Mouse (Mus musculus): ENCODE measurements at regions not wholly inside any gene's neighbourhood (a gene's known extent, or its start where the extent isn't known, plus 50 kb on each side); places are given as distances from the start of the nearest gene placed in this dataset.
A peak's percentile ranks its signal among the peaks of the same experiment; 100 is the strongest.

DNA sequence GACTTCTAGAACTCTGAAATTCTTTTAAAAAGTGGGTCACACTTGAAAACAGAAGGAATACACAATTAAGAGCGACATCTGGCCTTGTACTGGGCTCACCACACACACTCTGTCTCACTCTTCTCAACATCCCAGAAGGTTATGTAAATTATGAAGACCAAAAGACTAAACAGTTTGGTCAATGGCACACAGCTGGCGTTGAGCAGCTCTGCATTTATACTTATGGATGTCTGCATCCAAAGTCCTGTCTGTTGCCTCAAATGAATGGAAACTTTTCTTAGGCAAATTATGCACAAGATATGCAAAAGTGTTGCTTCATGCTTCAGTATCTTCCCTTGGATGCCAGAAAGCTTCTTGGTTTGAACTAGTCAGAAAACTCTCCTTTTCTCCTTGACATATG, 323.5 kb downstream of the Ppp3ca start:
- DNase-seq (ENCODE audit: inconsistent age in 2 of 2, low spot score in 1 of 2) = no peak

DNA sequence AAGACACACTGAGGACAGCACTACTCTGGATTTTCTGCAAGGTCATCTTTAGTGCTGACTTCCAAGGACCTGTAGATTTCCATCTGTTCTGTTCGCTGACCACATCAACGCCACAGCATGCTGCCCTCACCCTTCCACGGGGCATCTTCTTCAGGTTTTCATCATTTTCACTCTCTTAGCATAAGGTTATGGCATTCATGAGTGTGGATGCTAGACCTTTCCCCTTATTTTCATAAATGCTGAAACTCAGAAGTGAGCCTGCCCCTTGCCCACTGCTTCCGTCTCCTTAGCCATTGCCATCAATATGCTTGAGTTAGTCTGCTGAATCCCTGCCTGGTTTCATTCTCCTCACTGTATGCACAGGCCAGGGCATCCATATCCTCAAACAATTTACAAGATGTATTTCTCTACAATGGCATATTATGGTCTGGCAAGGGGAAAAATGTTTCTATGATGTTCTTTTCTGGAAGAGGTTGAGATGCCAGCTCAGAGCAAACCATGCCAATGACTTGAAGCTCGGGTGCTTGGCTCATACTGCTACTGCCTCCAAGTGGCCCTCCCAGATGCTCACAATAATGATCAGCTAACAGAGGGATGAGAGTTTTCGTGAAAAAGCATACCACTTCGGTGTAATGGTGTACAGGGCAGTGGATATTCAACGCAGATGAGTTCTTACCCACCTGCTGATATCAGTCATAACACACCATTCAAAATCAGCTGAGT, 324.6 kb downstream of the Ppp3ca start:
- peak; percentile 4 to 30 for DNase-seq (ENCODE audit: inconsistent age in 2 of 2, low spot score in 1 of 2)

DNA sequence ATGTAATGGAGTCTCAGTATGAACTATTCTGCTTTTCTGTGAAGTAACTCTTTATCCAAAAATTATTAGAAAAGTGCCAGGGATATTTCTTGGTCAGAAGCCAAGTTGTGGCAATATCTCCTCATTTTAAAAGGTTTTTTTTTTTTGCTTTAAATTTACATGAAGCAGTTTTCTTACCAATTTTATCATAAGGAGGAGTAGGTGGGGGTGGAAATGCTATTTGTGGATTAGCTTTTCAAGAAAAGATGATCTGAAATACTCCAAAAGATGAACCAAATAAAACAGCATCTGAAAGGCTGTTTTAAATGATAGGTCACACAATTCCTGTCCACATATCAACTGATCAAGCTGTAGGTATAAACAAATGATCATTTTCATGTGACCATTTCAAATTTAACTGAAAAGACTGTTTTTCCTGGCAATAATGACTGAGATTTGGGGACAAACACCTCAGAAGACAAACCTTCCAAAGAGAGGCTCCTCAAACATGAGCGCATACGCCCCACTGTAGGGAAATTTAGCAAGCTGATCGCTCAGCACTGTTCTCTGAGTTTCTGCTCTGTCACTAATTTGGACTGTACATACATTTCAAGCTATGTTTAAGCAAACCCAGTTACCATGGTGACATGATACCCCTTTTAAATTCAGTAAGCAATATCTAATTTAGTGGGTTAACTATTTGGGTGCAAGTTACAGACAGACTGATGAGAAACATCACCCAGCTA, 325.8 kb downstream of the Ppp3ca start:
- DNase-seq (ENCODE audit: inconsistent age in 2 of 2, low spot score in 1 of 2) = no peak

DNA sequence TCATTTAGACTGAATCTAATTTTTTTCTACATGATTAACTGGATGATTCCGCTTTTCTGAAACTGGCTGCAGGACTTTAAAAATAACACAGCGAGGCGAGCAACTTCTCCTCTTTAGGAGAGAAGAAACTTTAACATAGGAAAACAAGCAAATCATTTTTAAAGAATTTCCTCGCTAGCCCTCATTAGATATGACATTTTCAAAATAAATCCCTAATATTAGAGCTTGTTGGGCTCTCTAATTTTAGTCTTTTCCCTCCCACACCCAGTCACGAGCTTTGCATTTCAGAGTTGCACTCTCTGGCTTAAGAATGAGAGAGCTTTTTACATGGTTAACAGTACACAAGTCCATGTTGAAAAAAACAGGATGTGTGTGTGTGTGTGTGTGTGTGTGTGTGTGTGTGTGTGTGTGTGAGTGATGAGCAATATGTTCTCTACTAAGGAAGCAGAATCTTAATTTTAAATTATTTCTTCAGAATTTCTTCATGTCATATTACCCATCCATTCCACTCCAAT, 326.5 kb downstream of the Ppp3ca start:
- DNase-seq (ENCODE audit: inconsistent age in 2 of 2, low spot score in 1 of 2) = no peak

DNA sequence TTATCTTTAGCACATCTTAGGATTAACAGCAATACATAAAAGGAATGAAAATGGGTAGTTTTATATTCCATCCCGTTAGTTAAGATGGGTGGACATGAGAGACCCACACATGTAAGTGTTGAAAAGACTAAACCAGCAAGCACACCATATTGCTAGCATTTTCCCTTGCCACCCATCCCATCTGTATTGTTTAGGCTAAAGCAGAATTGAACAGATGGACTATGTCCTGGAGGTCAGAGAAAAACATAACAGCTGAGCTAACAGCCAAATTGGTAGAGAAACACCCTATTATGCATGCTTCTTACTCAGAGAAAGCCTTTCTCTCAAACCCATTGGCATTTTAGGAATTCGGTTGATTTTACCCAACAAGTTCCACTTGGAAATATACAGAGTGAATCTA, 329.3 kb upstream of the Emcn start:
- DNase-seq (ENCODE audit: inconsistent age in 2 of 2, low spot score in 1 of 2) = no peak

DNA sequence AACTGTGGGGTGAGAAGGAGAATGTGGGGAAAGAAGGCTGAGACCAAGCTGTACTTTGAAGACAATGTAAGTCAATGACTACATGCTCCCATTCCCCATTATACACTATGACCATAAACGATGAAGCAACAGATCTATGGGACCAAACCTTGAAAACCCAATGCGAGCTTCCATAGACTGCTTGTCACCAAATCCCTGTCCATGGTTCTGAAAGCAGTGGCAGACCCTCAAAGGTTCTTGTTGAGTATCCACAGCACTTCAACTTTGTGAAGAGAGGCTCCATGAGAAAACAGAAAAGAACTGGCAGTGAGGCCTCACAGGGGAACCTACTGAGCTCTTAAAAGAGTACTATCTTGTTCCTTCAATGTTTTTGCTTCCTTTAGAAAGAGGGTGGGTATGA, 326.2 kb upstream of the Emcn start:
- DNase-seq (ENCODE audit: inconsistent age in 2 of 2, low spot score in 1 of 2) = no peak

DNA sequence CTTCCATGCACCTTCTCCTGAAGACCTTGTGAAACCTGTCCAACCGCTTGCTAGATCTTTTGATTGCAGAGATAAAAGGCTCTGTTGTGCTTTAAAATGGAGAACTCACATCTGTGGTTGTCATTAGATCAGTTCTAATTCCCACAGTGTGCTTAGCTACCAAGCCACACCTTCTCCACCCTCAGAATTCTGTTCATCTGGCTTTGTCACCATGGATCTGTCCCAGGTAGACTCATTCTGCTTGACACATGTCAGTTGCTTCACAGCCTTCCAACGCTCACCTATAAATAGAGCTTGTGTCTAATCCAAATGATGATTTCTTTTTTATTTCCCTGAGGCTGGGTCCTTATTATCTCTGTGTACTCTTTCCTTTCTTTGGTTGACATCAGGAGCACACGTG, 325.7 kb upstream of the Emcn start:
- DNase-seq (ENCODE audit: inconsistent age in 2 of 2, low spot score in 1 of 2) = no peak

DNA sequence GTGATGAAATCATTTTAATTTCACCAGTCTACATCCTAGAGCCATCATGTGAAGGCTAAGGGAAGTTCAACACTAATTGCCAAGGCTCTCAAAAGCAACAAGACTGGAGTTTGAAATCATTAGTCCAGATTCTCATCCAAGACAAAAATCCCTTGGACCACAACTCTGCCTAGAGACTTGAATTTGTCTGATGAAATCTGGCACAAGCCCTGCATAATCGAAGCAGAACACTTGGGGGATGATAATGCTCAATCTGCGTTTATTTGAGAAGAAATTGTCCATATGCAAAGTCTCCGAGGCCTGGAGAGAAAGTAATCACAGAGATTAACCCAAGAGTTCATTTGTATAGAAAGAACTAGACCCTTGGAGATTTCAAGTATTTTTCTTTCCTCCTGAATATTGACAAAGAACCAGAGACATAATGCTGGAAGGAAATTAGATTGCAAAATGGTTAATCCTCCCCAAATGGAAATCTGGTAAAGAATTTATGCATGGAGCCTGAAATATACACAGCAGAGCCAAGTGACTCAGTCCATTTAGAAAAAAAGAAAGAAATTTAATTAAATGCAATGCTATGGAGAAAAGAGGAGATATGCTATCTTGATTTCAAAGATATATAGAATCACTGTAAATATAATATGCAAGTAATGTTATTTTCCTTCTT, 320.8 kb upstream of the Emcn start:
- no peak for DNase-seq (ENCODE audit: inconsistent age in 2 of 2, low spot score in 1 of 2)

DNA sequence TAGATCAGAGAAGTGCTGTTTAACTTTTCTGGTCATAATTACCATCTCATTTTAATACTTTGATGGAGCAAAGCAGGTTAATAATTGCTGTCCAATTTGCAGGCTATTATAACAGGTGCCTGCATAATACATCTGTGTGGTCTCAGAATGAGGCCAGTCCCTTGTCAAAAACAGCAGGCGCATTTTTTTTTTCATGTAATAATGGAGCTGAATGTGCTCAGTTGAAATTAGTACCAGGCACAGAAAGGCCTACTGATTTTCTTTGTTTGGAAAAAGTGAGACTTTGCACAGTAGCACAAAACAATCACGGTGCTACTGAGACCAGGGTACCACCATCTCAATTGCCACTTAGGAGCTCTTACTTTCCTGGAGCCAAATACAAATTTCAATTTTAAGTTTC, 311.3 kb upstream of the Emcn start:
- no peak for DNase-seq (ENCODE audit: inconsistent age in 2 of 2, low spot score in 1 of 2)

DNA sequence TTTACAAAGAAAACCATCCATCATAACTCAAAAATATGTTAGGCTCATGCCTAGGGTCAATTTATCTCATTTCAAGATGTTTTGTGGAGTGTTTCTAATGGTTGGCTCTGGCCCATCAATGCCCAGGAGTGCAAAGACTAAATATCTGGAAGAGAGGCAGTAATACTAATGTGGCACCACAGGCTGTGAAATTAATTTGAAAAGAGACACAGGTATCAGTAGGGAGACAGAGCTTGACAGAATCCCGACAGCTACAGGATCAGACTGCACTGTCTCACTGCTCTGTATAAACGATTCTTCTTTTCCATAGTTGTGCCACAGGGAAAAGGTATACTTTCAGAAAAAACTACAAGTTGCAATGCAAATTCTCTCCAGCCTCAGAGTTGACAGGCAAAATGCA, 308.1 kb upstream of the Emcn start:
- DNase-seq (ENCODE audit: inconsistent age in 2 of 2, low spot score in 1 of 2) = no peak

DNA sequence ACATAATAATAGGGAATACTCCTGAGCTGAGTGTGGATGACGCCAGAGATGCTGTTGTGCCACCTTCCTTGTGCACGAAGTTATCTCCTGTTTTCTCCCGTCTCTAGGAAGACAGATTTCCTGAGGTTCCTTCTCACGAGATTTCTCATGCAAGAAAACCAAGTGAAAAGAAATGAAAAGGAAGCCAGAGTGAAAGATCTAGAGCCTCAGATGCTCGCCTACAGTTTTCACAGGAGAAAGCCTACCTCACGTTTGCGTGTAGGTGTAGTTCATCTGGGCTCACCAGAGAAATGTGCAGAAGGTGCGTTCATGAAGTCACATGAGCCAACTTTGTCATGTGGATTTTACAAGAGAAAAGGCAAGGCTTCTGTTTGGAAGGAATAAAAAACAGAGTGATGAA, 301.2 kb upstream of the Emcn start:
- DNase-seq (ENCODE audit: inconsistent age in 2 of 2, low spot score in 1 of 2) = no peak

DNA sequence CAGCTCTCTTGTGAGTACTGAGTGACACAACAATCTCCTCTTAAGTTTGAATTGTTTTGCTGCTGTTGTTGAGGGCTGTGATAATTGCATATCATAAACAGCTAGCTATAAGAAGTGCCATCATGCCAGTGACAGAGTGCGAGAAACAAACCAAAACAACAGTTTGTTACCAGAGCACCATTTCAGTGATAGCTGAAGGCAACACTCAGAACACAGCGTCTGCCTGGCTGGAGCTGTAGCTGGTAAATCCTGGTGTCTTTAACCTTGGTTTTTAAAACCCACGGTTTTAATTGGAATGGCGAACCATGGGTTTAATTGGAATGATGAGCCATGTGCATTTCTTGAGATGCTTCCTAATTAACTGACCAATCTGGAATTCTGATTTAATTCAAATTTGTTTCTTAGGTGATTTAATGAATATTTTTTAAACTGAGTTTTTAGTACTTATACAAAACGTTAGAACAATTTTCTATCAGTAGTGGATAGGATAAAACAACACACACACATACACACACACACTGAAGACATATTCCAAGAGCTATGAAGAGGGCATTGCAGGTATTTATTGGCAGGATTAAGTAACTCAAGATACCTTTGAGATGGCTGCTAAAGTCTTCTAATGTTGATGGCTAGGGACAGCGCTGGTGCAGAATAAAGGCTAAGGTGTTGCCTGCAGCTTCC, 284.2 kb upstream of the Emcn start:
- no peak for DNase-seq (ENCODE audit: inconsistent age in 2 of 2, low spot score in 1 of 2)

DNA sequence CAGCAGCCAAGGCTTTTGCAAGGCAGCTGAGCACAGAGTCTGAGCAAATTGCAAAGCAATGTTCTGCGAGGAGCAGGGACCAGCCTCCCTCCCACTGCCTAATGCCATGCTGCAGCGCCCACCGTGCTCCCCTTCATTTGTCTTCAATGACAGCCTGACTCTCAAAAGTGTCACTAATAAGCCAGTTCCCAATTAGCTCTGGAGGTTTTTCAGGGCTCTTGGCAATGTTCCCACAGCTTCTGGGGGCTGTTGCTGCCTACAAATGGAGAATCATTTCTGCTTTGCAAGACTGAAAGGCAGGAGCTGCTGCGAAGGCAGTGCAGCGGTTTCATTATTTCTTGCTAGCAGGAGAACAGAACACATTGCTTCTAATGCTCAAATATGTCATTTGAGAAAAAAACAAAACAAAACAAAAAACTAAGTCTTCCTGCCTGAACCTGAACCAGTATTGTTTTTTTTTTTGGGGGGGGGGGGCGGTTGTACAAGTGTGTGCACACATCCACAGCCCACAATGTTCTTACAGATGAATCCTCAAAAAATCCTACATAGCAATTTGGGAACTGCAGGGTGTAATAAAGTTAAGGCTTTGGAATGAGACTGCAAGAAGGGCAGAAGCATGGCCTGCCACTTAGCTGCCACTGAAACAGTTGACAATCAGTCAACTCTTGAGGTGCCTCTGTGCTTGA, 283.5 kb upstream of the Emcn start:
- no peak for DNase-seq (ENCODE audit: inconsistent age in 2 of 2, low spot score in 1 of 2)

DNA sequence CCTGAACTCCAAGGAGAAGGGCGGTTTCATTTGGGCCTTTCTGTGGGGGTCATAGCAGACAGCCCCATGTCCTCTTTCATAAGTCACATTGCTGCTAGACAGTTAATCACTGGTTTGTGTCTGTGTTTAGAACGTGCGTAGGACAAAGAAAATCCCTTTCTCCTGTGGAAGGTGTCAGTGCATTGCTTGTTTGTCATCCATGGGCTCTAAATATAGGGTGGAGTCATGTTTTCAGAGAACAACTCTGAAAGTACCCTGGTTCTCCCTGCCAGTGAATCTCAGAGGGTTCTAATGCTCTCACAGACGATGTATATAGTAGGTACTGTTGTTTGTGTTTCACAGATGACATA, 283.0 kb upstream of the Emcn start:
- no peak for DNase-seq (ENCODE audit: inconsistent age in 2 of 2, low spot score in 1 of 2)

DNA sequence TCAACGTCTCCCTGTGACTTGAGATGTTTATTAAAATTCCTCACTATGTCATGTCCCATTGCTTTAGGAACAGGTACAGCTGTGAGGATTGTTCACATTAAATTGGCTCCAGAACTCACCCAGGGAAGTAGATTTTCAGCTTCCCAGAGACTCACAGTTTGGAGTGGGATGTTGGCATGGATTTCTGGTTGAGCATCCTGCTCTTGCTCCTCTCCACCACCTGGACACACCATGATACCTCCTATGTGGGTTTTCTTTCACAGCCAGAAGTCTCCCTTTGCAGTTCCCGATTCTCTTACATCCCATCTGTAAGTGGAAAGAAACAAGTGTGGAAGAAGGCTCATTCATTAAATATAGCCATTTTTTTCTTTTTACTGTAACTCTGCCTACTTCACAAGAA, 278.8 kb upstream of the Emcn start:
- no peak for DNase-seq (ENCODE audit: inconsistent age in 2 of 2, low spot score in 1 of 2)

DNA sequence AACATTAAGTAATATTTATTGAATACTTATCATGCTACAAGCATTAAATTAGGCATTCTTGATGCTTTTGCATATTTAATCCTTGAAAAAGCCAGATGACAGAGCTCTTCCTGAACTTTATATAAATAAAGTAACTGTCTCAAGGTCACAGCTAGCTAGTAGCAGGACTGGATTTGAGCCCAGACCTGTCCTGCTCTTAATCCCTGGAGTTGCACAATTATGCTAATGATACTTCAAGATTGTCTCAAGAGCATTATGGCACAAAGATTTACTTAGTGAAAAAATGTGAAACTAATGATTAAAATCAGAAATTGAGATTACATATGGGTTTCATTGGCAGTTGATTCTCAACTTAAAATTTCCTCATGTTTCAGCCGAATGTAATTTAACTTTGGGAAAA, 273.5 kb upstream of the Emcn start:
- no peak for DNase-seq (ENCODE audit: inconsistent age in 2 of 2, low spot score in 1 of 2)

DNA sequence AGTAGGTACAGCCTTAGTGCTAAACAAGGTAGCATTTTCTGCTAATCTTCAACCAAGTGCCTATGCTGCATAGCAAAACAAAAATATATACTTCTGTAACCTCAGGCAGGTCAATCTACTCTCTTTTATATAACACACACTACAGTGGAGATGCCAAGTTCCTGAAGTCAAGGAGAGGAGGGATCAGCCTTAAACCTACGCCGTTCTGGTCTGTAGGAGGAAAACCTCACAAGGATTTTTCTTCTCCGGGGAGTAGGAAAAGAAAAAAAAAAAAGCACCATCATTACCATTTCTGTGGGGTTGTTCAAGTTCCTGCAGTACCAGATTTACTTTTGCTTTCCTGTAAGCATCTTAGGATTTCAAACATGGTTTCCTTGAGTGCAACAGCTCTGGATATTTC, 271.5 kb upstream of the Emcn start:
- no peak for DNase-seq (ENCODE audit: inconsistent age in 2 of 2, low spot score in 1 of 2)

DNA sequence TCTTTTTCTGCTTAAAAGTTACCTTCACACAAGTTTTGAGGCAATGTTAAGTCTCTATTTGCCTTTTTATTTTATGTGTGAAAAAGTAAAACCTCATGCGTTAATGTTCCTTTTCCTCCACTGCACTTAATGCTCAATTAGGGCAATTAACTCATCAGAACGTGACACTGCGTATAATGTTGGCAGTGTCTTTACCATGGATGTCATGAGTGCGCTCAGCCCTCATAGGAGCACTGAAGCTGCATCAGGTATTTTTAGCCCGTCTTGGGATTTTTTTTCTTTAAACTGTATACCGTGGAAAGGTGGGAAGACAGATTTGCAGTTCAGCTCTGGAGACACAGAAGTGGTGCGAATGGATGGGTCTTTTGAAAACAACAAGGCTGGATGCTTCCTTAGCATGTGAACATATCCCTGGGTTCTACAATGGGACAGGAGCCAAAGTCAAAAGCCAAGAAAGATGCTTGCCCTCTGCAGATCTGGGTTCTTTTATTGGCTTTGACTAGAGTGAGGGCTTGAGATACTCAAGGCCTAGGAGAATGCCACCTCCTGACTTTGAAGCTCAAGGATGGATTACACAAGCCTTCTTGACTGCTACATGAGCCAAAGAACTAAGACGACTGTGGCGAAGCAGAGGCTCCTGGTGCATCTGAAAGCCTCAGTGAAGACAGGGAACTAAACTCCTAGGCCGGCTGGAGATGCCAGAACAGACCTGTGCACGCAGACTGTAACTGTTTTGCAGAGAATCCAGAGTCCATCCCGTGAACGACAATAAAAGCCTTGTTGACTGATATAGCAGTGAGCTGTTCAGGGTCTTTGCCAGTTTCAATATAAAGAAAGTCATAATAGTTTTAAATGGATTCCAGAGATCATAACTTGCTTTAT, 262.9 kb upstream of the Emcn start:
- DNase-seq (ENCODE audit: inconsistent age in 2 of 2, low spot score in 1 of 2) = no peak

DNA sequence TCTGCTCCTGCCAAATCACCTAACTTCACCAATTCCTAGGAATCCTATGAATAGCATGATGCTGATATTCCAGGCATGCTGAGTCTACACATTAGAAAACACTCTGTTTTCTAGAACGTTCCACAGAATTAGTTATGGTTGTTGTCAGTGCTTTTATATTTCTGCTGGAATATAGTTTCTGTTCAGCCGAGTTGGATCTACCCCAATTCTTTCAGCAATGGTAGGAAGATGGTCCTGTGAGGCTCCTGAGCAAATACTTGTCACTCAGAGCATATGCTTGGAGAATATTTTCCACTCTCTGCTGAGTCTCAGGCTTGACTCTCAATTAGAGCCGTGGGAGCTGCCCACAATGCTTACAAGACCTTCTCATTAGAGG, 262.3 kb upstream of the Emcn start:
- DNase-seq (ENCODE audit: inconsistent age in 2 of 2, low spot score in 1 of 2) = no peak

DNA sequence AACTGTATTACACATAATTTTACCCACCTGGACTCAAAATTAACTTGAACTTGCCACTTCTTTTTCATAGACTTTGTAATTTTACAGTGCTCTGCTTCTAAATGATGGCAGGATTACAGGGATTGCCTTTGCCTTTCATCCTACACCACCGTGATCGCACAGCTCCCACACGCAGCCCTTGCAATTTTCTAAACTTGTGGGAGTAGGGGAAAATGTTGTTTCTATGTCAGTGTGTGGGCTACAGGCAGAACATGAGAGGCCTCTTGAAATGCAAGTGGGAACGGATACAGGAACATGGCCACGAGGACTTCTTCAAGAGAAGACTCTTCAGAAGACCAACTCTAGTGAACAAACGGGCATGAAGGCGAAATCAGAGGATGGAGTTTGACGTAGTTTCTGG, 254.0 kb upstream of the Emcn start:
- no peak for DNase-seq (ENCODE audit: inconsistent age in 2 of 2, low spot score in 1 of 2)
